Mouse (Mus musculus): Measurements from ENCODE around the gene Mnat1. TPM values are rescaled to one million over a fixed set of nuclear protein-coding genes. Genes with fewer than 3 reads are reported as not detected.

The Mnat1 gene
- polyA plus RNA-seq, 1 experiment, result 2.2 TPM

DNA sequence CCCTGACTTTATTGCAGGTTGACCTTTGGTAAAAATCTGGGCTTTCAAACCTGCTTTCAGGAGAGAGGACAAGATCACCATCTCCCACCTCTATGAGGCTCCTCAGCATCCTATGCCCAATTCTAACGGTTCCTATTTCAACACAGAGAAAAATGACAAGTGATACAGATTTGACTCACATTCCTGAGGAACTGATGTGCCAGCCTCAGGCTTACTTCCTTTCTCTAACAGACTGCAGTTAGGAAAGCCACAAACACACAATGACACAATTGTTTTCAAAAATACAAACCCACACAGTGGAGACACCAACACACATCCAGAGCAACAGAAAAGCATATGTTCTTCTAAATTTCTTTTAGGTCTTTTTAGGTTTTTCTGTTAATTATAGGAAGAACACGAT is 15.7 kb upstream of the Mnat1 start:
- no peak overlapping the region for H3K4me3 ChIP-seq (ENCODE audit: extremely low read depth, insufficient read depth, insufficient read length)
- H3K27me3 ChIP-seq (ENCODE audit: control insufficient read depth, insufficient read depth, low read length), result peaks cover 19% of the 10 kb centered on the region
- TF ChIP-seq CTCF (IDR thresholded peaks at IDR 0.05; ENCODE audit: extremely low read depth, insufficient read depth, insufficient read length, insufficient replicate concordance) (no peak), POLR2A (IDR thresholded peaks at IDR 0.05; ENCODE audit: low read depth, low read length) (no peak)
- WGBS, result 46% methylated on average over 2 of the region's 2 CpGs
- H3K4me1 ChIP-seq (ENCODE audit: control insufficient read depth, insufficient read depth, insufficient read length), result peaks cover 5% of the 10 kb centered on the region; the same call in 1 of the 2 replicates
- DNase-seq (ENCODE audit: low read depth in 1 of 2, low spot score in 2 of 2), result no peak
- H3K27ac ChIP-seq (ENCODE audit: insufficient read depth, low read length), result no peak overlapping the region
- no peaks in the 10 kb centered on the region for H3K36me3 ChIP-seq (ENCODE audit: control insufficient read depth, insufficient read depth, low read length)

DNA sequence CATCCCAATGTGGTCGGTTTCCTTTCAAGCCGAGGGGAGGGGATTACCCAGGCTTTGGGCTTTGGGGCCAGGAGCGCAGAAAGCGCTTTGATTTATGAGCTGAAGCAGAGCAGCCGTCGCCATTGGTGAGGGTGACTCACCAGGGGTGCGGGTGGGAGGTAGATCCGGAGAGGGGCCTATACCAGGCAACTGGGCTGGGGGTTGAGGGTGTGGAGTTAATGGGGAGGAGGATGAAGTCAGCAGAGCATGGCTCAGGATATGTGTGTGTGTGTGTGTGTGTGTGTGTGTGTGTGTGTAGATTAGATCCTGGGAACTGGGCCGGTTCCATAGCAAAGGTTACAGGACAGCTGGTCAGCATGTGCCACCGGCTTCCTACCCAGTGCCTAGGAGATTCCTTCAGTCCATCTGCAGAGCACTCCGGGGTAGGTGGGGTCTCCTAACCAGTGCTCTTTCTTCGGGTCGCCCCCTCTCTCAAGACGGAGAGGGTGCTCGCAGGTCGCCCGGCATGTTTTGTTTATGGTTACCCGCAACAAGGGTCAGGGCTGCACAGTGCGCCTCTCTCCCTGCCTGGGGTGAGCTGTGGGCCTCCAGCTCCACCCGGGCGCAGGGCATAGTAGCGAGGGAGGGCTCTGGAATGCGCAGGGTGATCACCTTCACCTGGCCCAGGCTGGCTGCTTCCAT is 12.9 kb upstream of the Mnat1 start:
- Histone ChIP-seq H3K4me1 (ENCODE audit: control insufficient read depth, insufficient read depth, insufficient read length) (peaks cover 7% of the 10 kb centered on the region; the same call in 1 of the 2 replicates), H3K36me3 (ENCODE audit: control insufficient read depth, insufficient read depth, low read length) (no peaks in the 10 kb centered on the region), H3K4me3 (ENCODE audit: extremely low read depth, insufficient read depth, insufficient read length) (no peak overlapping the region), H3K27me3 (ENCODE audit: control insufficient read depth, insufficient read depth, low read length) (peaks cover 26% of the 10 kb centered on the region), H3K27ac (ENCODE audit: insufficient read depth, low read length) (no peak overlapping the region)
- 5% methylated on average over 23 of the region's 23 CpGs for whole genome bisulfite sequencing
- TF ChIP-seq POLR2A (IDR thresholded peaks at IDR 0.05; ENCODE audit: low read depth, low read length), result no peak
- no peak for TF ChIP-seq CTCF (IDR thresholded peaks at IDR 0.05; ENCODE audit: extremely low read depth, insufficient read depth, insufficient read length, insufficient replicate concordance)
- no peak for DNase-seq (ENCODE audit: low read depth in 1 of 2, low spot score in 2 of 2)

DNA sequence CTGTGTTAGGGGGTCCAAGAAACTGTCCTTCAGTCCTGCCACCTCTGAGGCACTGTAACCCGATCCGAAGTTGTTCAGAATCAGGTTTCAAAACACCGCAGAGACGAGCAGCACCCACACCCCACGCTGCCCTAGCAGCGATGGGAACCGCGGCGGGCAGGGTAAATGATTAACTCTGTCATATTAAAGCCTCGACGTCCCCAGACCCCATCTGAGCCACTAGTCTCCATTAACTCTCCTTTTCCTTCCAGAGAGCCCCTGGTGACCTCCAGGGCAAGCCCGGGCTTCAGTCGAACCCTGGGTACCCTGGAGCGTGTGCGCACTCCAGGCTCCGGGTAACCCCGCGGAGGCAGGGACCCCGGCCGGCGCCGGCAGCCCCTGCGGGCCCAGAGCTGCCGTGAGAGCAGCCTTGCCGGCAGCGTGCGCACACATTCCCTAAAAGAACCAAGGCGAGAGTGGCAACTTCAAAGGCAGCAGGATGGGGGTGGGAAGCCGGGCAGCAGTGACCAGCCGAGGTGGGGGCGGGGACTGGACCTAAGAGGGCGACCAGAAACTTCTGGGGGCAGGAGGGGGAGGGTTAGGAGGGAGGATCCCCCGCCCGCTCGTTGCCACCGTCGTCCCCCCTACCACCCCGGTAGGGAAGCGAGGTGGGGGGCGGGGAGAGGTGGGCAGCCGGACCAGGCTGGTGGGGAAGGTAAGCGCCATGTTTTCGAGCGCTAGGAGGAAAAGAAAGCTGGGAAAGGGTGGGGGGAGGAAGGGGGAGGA is 11.8 kb upstream of the Mnat1 start:
- no peak overlapping the region for H3K27ac ChIP-seq (ENCODE audit: insufficient read depth, low read length)
- H3K27me3 ChIP-seq (ENCODE audit: control insufficient read depth, insufficient read depth, low read length), result peaks cover 26% of the 10 kb centered on the region
- WGBS, result 2% methylated on average over 43 of the region's 44 CpGs
- no peaks in the 10 kb centered on the region for H3K36me3 ChIP-seq (ENCODE audit: control insufficient read depth, insufficient read depth, low read length)
- TF ChIP-seq CTCF (IDR thresholded peaks at IDR 0.05; ENCODE audit: extremely low read depth, insufficient read depth, insufficient read length, insufficient replicate concordance) (no peak), POLR2A (IDR thresholded peaks at IDR 0.05; ENCODE audit: low read depth, low read length) (no peak)
- H3K4me1 ChIP-seq (ENCODE audit: control insufficient read depth, insufficient read depth, insufficient read length), result peaks cover 7% of the 10 kb centered on the region; the same call in 1 of the 2 replicates
- no peak for DNase-seq (ENCODE audit: low read depth in 1 of 2, low spot score in 2 of 2)
- H3K4me3 ChIP-seq (ENCODE audit: extremely low read depth, insufficient read depth, insufficient read length), result peak overlapping the region; percentile 51; the same call in 1 of the 2 replicates

DNA sequence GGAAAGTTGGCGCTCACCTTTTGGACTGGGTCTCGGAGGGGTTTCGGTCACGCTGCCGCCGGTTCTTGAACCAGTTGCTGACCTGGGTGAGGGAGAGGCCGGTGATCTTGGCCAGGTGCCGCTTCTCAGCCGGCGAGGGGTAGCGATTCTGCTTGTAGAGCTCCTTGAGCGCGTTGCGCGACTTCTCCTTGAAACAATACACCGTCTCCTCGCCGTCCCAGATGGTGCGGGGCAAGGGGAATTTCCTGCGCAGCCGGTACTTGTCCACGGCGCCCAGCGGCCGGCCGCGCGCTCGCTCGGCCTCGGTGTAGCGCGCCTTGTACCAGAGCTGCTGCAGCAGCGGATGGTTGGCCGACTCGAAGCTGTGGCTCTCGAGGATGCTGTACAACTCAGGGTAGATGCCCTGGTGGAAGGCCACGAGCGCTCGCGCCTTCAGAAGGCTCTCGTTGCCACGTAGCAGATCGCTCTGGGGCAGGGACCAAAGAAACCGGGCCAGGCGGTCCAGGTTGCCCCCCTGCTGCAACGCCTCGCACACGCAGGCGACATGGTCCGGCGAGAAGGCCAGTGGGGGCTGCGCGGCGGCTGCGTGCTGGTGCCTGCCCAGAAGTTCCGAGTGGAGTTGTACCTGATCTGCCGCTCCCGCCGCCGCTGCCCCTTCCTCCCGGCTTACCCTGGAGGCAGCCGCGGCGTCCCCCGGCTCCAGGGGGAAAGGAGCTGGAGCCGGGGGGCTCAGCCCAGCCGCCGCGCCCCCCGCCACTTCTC is 11.0 kb upstream of the Mnat1 start:
- no peaks in the 10 kb centered on the region for H3K36me3 ChIP-seq (ENCODE audit: control insufficient read depth, insufficient read depth, low read length)
- WGBS, result under 1% methylated on average over 70 of the region's 71 CpGs
- peaks cover 26% of the 10 kb centered on the region for H3K27me3 ChIP-seq (ENCODE audit: control insufficient read depth, insufficient read depth, low read length)
- H3K27ac ChIP-seq (ENCODE audit: insufficient read depth, low read length), result no peak overlapping the region
- no peak for DNase-seq (ENCODE audit: low read depth in 1 of 2, low spot score in 2 of 2)
- peaks cover 7% of the 10 kb centered on the region; the same call in 1 of the 2 replicates for H3K4me1 ChIP-seq (ENCODE audit: control insufficient read depth, insufficient read depth, insufficient read length)
- no peak for TF ChIP-seq CTCF (IDR thresholded peaks at IDR 0.05; ENCODE audit: extremely low read depth, insufficient read depth, insufficient read length, insufficient replicate concordance)
- TF ChIP-seq POLR2A (IDR thresholded peaks at IDR 0.05; ENCODE audit: low read depth, low read length), result no peak
- peak overlapping the region; percentile 51 for H3K4me3 ChIP-seq (ENCODE audit: extremely low read depth, insufficient read depth, insufficient read length)

DNA sequence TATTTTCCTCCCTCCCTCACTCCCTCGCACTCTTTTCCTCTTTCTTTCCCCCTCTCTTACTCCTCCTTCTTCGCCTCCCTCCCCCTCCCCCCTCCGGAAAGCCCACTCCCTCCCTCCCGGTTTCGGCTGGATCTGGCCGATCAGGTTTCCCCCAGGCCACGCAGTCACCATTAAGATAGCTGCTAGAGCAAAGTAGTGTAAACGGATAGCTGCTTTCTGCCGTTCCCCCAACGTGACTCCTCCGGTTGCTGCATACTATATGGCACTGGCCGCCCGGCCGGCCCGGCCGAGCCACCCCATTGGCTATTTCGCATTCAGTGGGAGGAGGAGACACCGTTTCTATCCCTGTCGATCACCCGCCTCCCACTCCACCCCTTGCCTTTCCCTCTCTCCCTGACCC is 10.3 kb upstream of the Mnat1 start, which contains the start of gene Six4:
Six4 (minus strand) TSS at position 261 of the 400 bp plus-strand sequence.
- Histone ChIP-seq H3K27ac (ENCODE audit: insufficient read depth, low read length) (no peak within 1 kb of the TSS), H3K27me3 (ENCODE audit: control insufficient read depth, insufficient read depth, low read length) (peaks cover 26% of the 10 kb centered on the region), H3K4me1 (ENCODE audit: control insufficient read depth, insufficient read depth, insufficient read length) (peaks cover 7% of the 10 kb centered on the region; the same call in 1 of the 2 replicates), H3K4me3 (ENCODE audit: extremely low read depth, insufficient read depth, insufficient read length) (peak within 1 kb of the TSS; percentile 51), H3K36me3 (ENCODE audit: control insufficient read depth, insufficient read depth, low read length) (no peaks in the 10 kb centered on the region)
- TF ChIP-seq POLR2A (IDR thresholded peaks at IDR 0.05; ENCODE audit: low read depth, low read length) (no peak), CTCF (IDR thresholded peaks at IDR 0.05; ENCODE audit: extremely low read depth, insufficient read depth, insufficient read length, insufficient replicate concordance) (no peak)
- no peak for DNase-seq (ENCODE audit: low read depth in 1 of 2, low spot score in 2 of 2)
- 2% methylated on average over 19 of the region's 20 CpGs for WGBS

DNA sequence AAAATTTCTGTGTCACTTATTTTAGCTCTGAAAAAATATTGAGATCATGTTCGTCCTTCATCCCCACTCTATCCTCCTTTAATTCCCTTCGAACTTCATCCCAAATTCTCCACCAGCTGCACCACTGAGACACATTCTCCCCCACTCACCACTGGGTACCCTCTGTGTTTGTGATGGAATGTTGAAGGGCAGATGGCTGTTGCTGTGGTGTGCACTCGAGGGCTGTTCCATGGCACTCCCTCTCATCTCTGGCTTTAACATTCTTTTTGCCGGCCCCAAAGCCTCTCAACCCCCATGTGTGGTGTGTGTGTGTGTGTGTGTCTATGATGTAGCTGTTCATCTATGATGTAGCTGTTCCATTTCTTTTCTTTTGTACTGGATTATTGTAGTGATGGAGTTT is 1.7 kb downstream of the Mnat1 start:
- Histone ChIP-seq H3K36me3 (ENCODE audit: control insufficient read depth, insufficient read depth, low read length) (no peaks in the 10 kb centered on the region), H3K27me3 (ENCODE audit: control insufficient read depth, insufficient read depth, low read length) (no peaks in the 10 kb centered on the region), H3K4me1 (ENCODE audit: control insufficient read depth, insufficient read depth, insufficient read length) (peaks cover 5% of the 10 kb centered on the region; the same call in 1 of the 2 replicates), H3K4me3 (ENCODE audit: extremely low read depth, insufficient read depth, insufficient read length) (no peak overlapping the region), H3K27ac (ENCODE audit: insufficient read depth, low read length) (no peak overlapping the region)
- no peak for DNase-seq (ENCODE audit: low read depth in 1 of 2, low spot score in 2 of 2)
- no peak for TF ChIP-seq POLR2A (IDR thresholded peaks at IDR 0.05; ENCODE audit: low read depth, low read length)
- TF ChIP-seq CTCF (IDR thresholded peaks at IDR 0.05; ENCODE audit: extremely low read depth, insufficient read depth, insufficient read length, insufficient replicate concordance), result no peak
- WGBS, result 86% methylated on average over 4 of the region's 4 CpGs

All from spleen, adult 2 months (tissue).